Mouse (Mus musculus) C2C12 (cell line): Measurements from ENCODE around the gene Sirt7. TPM values are rescaled to one million over a fixed set of nuclear protein-coding genes. Genes with fewer than 3 reads are reported as not detected.
A peak's percentile ranks its signal among the peaks of the same experiment; 100 is the strongest.

Experiments
- H3K27me3 ChIP-seq: one replicate; pipeline ENCODE4 v1.6.1; 2011; ENCODE audit not compliant: control insufficient read depth, insufficient read depth, insufficient read length
- H3K36me3 ChIP-seq: one replicate; pipeline ENCODE4 v1.6.1; 2011; ENCODE audit not compliant: control insufficient read depth, insufficient read depth
- H3K4me3 ChIP-seq: one replicate; pipeline ENCODE4 v1.5.1; 2011; ENCODE audit warnings: mild to moderate bottlenecking, control low read depth; ENCODE audit not compliant: poor library complexity, insufficient read depth, severe bottlenecking
- H3K79me2 ChIP-seq: one replicate; pipeline ENCODE4 v1.6.1; 2011; ENCODE audit not compliant: control insufficient read depth, insufficient read depth
- H3K79me3 ChIP-seq: one replicate; pipeline ENCODE4 v1.6.1; 2011; ENCODE audit warnings: low read depth, control low read depth
- H3ac ChIP-seq: one replicate; pipeline ENCODE3; 2011; ENCODE audit warnings: low read depth; ENCODE audit not compliant: control insufficient read depth, insufficient read length
- CEBPB ChIP-seq: IDR thresholded peaks from one replicate; pipeline ENCODE4 v1.6.1; 2011; ENCODE audit warnings: low read depth, mild to moderate bottlenecking, control low read depth, moderate library complexity
- CTCF ChIP-seq: IDR thresholded peaks from one replicate; pipeline ENCODE4 v1.5.1; 2011; ENCODE audit not compliant: control insufficient read depth, insufficient read depth, insufficient read length
- FOSL1 ChIP-seq: IDR thresholded peaks from one replicate; pipeline ENCODE4 v1.8.0; 2011; ENCODE audit warnings: mild to moderate bottlenecking, low read length; ENCODE audit not compliant: poor library complexity, insufficient read depth, severe bottlenecking
- MAX ChIP-seq: IDR thresholded peaks from one replicate; pipeline ENCODE4 v1.6.1; 2011; ENCODE audit warnings: mild to moderate bottlenecking, control low read depth
- MYOD1 ChIP-seq: IDR thresholded peaks from one replicate; pipeline ENCODE4 v1.6.1; 2011; ENCODE audit warnings: low read depth; ENCODE audit not compliant: control insufficient read depth, insufficient read length
- MYOG ChIP-seq: IDR thresholded peaks from one replicate; pipeline ENCODE4 v1.6.1; 2011; ENCODE audit not compliant: control insufficient read depth, insufficient read length; ENCODE audit errors: extremely low read depth
- USF1 ChIP-seq: IDR thresholded peaks from one replicate; pipeline ENCODE4 v1.6.1; 2011; ENCODE audit warnings: low read depth, mild to moderate bottlenecking, control low read depth, moderate library complexity
- polyA plus RNA-seq: library from polyadenylated mRNA; unstranded; fragments of >200 nt; fragmentation: generic; extraction: Trizol; gene quantifications from one replicate; pipeline ENCODE4 v1.2.1, GENCODE M21; 2012; ENCODE audit warnings: missing spikeins

The Sirt7 gene
- polyA plus RNA-seq, 1 experiment, result 21.9 TPM

DNA sequence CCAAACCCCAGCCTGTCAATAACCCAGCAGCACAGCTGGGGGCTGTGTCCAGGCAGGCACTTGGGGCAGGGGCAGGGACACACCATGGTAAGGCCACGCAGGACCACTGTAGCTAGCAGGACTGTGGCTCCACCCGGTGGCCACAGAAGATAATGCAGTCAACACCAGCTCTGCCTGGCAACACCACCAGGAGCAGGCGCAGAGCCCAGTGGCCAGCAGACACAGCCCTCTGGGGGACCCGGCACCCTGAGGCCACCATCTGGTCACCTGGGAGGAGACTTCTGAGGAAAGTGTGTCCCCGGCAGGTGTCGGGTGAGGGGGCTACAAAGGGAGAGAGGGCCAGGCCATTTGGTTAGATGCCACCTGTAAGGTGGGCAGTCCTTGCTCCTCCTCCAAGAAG, 12.3 kb downstream of the Sirt7 start:
- Histone ChIP-seq H3K4me3 (no peak overlapping the region), H3K27me3 (no peaks in the 10 kb centered on the region), H3ac (no peak overlapping the region), H3K79me3 (peaks cover 18% of the 10 kb centered on the region), H3K36me3 (peaks cover 40% of the 10 kb centered on the region), H3K79me2 (peaks cover 28% of the 10 kb centered on the region)
- peak; percentile 93 for TF ChIP-seq CTCF
- no peak for TF ChIP-seq CEBPB

GRCm38 (mm10) chr11:120610477-120611046, 14.5 kb downstream of the Sirt7 start:
- TF ChIP-seq CEBPB (no peak), CTCF (no peak), MYOD1 (no peak), MYOG (no peak), USF1 (no peak), FOSL1 (no peak), MAX (no peak)
- peaks cover 5% of the 10 kb centered on the region for H3K79me3 ChIP-seq
- no peak overlapping the region for H3ac ChIP-seq
- peaks cover 7% of the 10 kb centered on the region for H3K79me2 ChIP-seq
- H3K36me3 ChIP-seq, result peaks cover 45% of the 10 kb centered on the region
- H3K27me3 ChIP-seq, result no peaks in the 10 kb centered on the region
- no peak overlapping the region for H3K4me3 ChIP-seq

GRCm38 (mm10) chr11:120609250-120609649, 15.8 kb downstream of the Sirt7 start:
- H3K27me3 ChIP-seq, result no peaks in the 10 kb centered on the region
- peaks cover 42% of the 10 kb centered on the region for H3K36me3 ChIP-seq
- TF ChIP-seq USF1 (no peak), MYOD1 (no peak), CTCF (no peak), MYOG (no peak), FOSL1 (no peak), CEBPB (no peak), MAX (no peak)
- no peaks in the 10 kb centered on the region for H3K79me3 ChIP-seq
- H3K79me2 ChIP-seq, result no peaks in the 10 kb centered on the region
- no peak overlapping the region for H3K4me3 ChIP-seq
- H3ac ChIP-seq, result no peak overlapping the region

DNA sequence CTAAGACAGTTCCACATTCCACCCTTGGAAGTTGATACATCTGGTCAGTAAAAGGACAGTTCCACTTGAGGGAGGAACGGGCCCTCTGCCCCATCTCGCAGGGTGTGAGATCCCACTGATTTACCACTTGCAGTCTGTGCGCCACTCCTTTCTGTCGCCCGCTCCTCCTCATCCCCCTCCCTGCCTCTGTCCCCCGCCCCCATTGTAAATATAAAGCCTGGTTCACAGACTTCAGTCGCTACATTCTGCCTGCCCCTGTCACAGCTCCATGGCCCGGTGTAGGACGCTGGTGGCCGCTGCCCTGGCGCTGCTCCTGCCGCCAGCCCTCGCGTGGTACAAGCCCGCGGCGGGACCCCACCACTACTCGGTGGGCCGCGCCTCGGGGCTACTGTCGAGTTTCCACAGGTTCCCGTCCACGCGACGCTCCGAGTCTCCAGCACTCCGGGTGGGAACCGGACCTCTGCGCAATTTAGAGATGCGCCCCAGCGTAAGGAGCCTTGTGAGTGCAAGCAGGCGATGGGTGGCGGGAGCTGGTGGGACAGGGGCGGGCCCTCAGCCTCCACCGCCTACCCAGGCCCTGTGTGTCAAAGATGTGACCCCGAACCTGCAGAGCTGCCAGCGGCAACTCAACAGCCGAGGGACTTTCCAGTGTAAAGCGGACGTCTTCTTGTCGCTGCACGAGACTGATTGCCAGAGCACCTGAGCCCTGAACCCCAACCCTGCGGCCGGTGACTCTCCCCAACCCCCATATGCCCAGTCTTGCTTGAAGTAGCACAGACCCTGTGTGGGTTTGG, 16.6 kb downstream of the Sirt7 start, which contains the start of gene Npb:
Gene Npb (plus strand): TSS at position 237 of the 794 bp plus-strand sequence.
- no peak within 1 kb of the TSS for H3ac ChIP-seq
- peaks cover 48% of the 10 kb centered on the region for H3K36me3 ChIP-seq
- no peaks in the 10 kb centered on the region for H3K79me3 ChIP-seq
- TF ChIP-seq MYOD1, result no peak
- TF ChIP-seq CTCF, result no peak
- no peak for TF ChIP-seq MAX
- TF ChIP-seq MYOG, result no peak
- no peak within 1 kb of the TSS for H3K4me3 ChIP-seq
- no peaks in the 10 kb centered on the region for H3K79me2 ChIP-seq
- H3K27me3 ChIP-seq, result no peaks in the 10 kb centered on the region

DNA sequence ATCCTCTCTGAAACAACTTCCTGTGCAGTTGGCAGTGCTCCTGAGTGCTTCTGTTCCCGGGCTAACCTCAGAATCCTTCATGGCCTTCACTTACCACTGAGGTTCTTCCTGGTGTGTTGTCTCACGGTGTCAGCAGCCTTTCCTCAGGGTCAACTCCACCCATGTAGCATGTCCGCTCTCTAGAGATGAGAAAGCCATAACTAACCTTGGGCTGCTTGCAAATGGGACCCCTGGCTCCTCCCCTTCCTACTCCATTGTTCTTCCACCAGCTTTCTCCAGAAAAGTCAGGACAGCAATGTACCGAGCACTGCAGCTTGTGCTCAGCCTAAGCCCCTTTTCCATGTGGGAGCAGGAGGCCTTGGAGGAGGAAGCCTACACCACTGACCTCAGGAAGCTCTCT, 18.3 kb downstream of the Sirt7 start:
- no peak for TF ChIP-seq FOSL1
- TF ChIP-seq MYOD1, result no peak
- TF ChIP-seq MYOG, result no peak
- TF ChIP-seq USF1, result no peak
- TF ChIP-seq CTCF, result no peak
- TF ChIP-seq CEBPB, result no peak
- TF ChIP-seq MAX, result no peak
- H3K36me3 ChIP-seq, result peaks cover 47% of the 10 kb centered on the region
- no peaks in the 10 kb centered on the region for H3K79me3 ChIP-seq
- no peak overlapping the region for H3ac ChIP-seq
- H3K4me3 ChIP-seq, result no peak overlapping the region
- no peaks in the 10 kb centered on the region for H3K79me2 ChIP-seq
- no peaks in the 10 kb centered on the region for H3K27me3 ChIP-seq

DNA sequence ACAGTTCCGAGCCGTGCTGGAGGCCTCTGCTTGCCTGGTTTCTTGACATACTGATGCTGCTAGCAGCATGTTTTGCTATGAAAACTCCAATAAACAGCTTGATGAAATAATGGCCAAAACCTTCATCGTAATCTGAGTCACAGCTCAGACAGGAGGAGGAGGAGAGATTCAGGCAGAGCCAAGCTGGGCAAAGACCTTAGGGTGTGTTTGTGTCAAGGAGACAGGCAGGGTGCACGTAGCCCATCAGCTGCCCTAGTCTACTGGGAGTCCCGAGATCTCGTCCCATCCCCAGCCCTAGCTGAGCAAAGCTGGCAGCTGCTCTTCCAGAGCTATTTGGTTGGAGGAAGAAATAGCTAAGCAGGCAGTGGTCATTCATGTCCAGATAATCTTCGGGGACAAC, 19.4 kb downstream of the Sirt7 start:
- H3K4me3 ChIP-seq, result no peak overlapping the region
- H3K36me3 ChIP-seq, result peaks cover 48% of the 10 kb centered on the region
- peaks cover 1% of the 10 kb centered on the region for H3K79me3 ChIP-seq
- TF ChIP-seq CTCF, result no peak
- no peak for TF ChIP-seq MAX
- TF ChIP-seq MYOD1, result no peak
- TF ChIP-seq USF1, result no peak
- TF ChIP-seq MYOG, result no peak
- TF ChIP-seq CEBPB, result no peak
- no peak for TF ChIP-seq FOSL1
- no peaks in the 10 kb centered on the region for H3K27me3 ChIP-seq
- no peak overlapping the region for H3ac ChIP-seq
- peaks cover 7% of the 10 kb centered on the region for H3K79me2 ChIP-seq
